Mouse (Mus musculus) megakaryocyte-erythroid progenitor cell, adult 5-6 weeks (primary cell): ENCODE measurements around the gene Ralgds. TPM values are rescaled to one million over a fixed set of nuclear protein-coding genes. Genes with fewer than 3 reads are reported as not detected.
A peak's percentile ranks its signal among the peaks of the same experiment; 100 is the strongest.
"Not testable (repeated sequence)": the region's sequence is repeated elsewhere in the genome, so short reads cannot be mapped to it uniquely, and the experiment has no call there.

ENCODE experiments used
- ATAC-seq: replicated peaks from 2 replicates; pipeline ENCODE4 v1.8.0; 2016; ENCODE audit warnings: mild to moderate bottlenecking, inconsistent platforms; ENCODE audit not compliant: severe bottlenecking, poor library complexity, low FRiP score, low TSS enrichment
- total RNA-seq, 2 experiments: library from RNA; stranded (forward) in 1 of 2; stranded (reverse) in 1 of 2; fragments of 200-1000, 215-1000 nt in 1 of 2; fragments of >200 nt in 1 of 2; fragmentation: Nextera tagmentation in 1 of 2; gene quantifications; 2 replicates each; pipeline ENCODE4 v1.2.3; 2014 to 2017

The Ralgds gene
- total RNA-seq, 2 experiments from 2014 or later = 0.56 to 1.7 TPM

- no peak for ATAC-seq
Measured at GRCm38 (mm10) chr2:28498431-28498830, 14.5 kb upstream of the Ralgds start.

GRCm38 (mm10) chr2:28502987-28503386 lies 9.9 kb upstream of the Ralgds start:
- no peak for ATAC-seq

- no peak for ATAC-seq
Measured at GRCm38 (mm10) chr2:28504676-28505075, 8.2 kb upstream of the Ralgds start.

GRCm38 (mm10) chr2:28505795-28506194 lies 7.1 kb upstream of the Ralgds start, which contains the start of gene Gm10134:
Gene Gm10134 (plus strand): TSS chr2:28506095.
- ATAC-seq = no peak

- no peak for ATAC-seq
Measured at GRCm38 (mm10) chr2:28506291-28506690, 6.6 kb upstream of the Ralgds start.

- ATAC-seq = not testable (repeated sequence)
Measured at GRCm38 (mm10) chr2:28511600-28511999, 1.3 kb upstream of the Ralgds start.

GRCm38 (mm10) chr2:28513431-28514370 lies 776 bp downstream of the Ralgds start:
- ATAC-seq = 0 out of 2 replicates have a peak, but pooled peaks have one; percentile 8

- ATAC-seq = peak; percentile 45
Measured at GRCm38 (mm10) chr2:28514489-28514888, 1.6 kb downstream of the Ralgds start.

- ATAC-seq = peak; percentile 55
Measured at GRCm38 (mm10) chr2:28517206-28517909, 4.4 kb downstream of the Ralgds start.

GRCm38 (mm10) chr2:28518231-28518630 lies 5.3 kb downstream of the Ralgds start:
- ATAC-seq = no peak

GRCm38 (mm10) chr2:28520581-28520980 lies 7.7 kb downstream of the Ralgds start:
- ATAC-seq = no peak

- no peak for ATAC-seq
Measured at GRCm38 (mm10) chr2:28521571-28522151, 8.7 kb downstream of the Ralgds start.

GRCm38 (mm10) chr2:28522166-28522565 lies 9.2 kb downstream of the Ralgds start:
- ATAC-seq = no peak

GRCm38 (mm10) chr2:28523643-28524117 lies 10.8 kb downstream of the Ralgds start:
- peak; percentile 92 for ATAC-seq

GRCm38 (mm10) chr2:28524406-28524805 lies 11.5 kb downstream of the Ralgds start:
- ATAC-seq = no peak

- ATAC-seq = peak; percentile 58
Measured at GRCm38 (mm10) chr2:28525219-28525942, 12.5 kb downstream of the Ralgds start.

GRCm38 (mm10) chr2:28525943-28526876 lies 13.3 kb downstream of the Ralgds start:
- no peak for ATAC-seq
